Mouse (Mus musculus) hindbrain, embryonic 14.5 days (tissue): Measurements from ENCODE around the gene Zfp451. TPM values are rescaled to one million over a fixed set of nuclear protein-coding genes. Genes with fewer than 3 reads are reported as not detected.

Experiments
- ATAC-seq: fragments of 200-750 bp; cut with Nextera tagmentation; 2 replicates; pipeline ENCODE4 v1.8.0; 2017; ENCODE audit warnings: moderate number of reproducible peaks, mild to moderate bottlenecking, moderate TSS enrichment, moderate library complexity; ENCODE audit not compliant: low FRiP score
- DNase-seq: peaks from one replicate; pipeline ENCODE4 v3.0.0-alpha.2; 2015; ENCODE audit warnings: low spot score
- H3K27ac ChIP-seq: fragments of 300-500 bp; sonication (generic); 2 replicates; pipeline ENCODE4 v1.5.1; 2014; ENCODE audit warnings: mild to moderate bottlenecking, moderate library complexity
- H3K27me3 ChIP-seq: fragments of 300-500 bp; sonication (generic); 2 replicates; pipeline ENCODE4 v1.6.1; 2014; ENCODE audit warnings: mild to moderate bottlenecking, low read length, mixed read lengths; ENCODE audit not compliant: control insufficient read depth, insufficient read depth
- H3K36me3 ChIP-seq: fragments of 300-500 bp; sonication (generic); replicated peaks from 2 replicates; pipeline ENCODE4 v1.6.1; 2014; ENCODE audit not compliant: control insufficient read depth, insufficient read depth
- H3K4me1 ChIP-seq: fragments of 300-500 bp; sonication (generic); replicated peaks from 2 replicates; pipeline ENCODE4 v1.6.1; 2014; ENCODE audit warnings: antibody characterized with exemption, low read length, mixed read lengths; ENCODE audit not compliant: control insufficient read depth, insufficient read depth
- H3K4me2 ChIP-seq: fragments of 300-500 bp; sonication (generic); replicated peaks from 2 replicates; pipeline ENCODE4 v1.6.1; 2014; ENCODE audit warnings: mild to moderate bottlenecking, moderate library complexity
- H3K4me3 ChIP-seq: fragments of 300-500 bp; sonication (generic); replicated peaks from 2 replicates; pipeline ENCODE4 v1.5.1; 2014; ENCODE audit warnings: mild to moderate bottlenecking, low read length
- H3K9ac ChIP-seq: fragments of 300-500 bp; sonication (generic); 2 replicates; pipeline ENCODE4 v1.6.1; 2014
- H3K9me3 ChIP-seq: fragments of 300-500 bp; sonication (generic); 2 replicates; pipeline ENCODE4 v1.6.1; 2016; ENCODE audit warnings: low read length; ENCODE audit not compliant: control insufficient read depth
- WGBS: fragments of 180-500 bp; shearing (Covaris S2); extraction: QIAGEN DNeasy Blood & Tissue Kit; methylation state at CpG from one replicate; pipeline ENCODE4 v1.1.7; 2014; 5-methylcytosine and 5-hydroxymethylcytosine counted together
- polyA plus RNA-seq: library from polyadenylated mRNA; unstranded; fragments of >200 nt; fragmentation: Nextera tagmentation; extraction: Ambion mirVana; gene quantifications from 2 replicates; pipeline ENCODE4 v1.2.1, GENCODE M21; 2014

Gene Zfp451
- polyA plus RNA-seq, 1 experiment from 2014 or later: 58.5 TPM

- Histone ChIP-seq H3K4me2 (no peak overlapping the region), H3K27me3 (no peaks in the 10 kb centered on the region), H3K4me3 (no peak overlapping the region), H3K27ac (no peak overlapping the region), H3K4me1 (no peaks in the 10 kb centered on the region), H3K9ac (no peak overlapping the region), H3K9me3 (no peaks in the 10 kb centered on the region), H3K36me3 (peaks cover 7% of the 10 kb centered on the region)
- no peak for ATAC-seq
- 65% methylated on average over 3 of the region's 3 CpGs for WGBS
- DNase-seq: no peak
These were observed 25.9 kb downstream of the Zfp451 start for GRCm38 (mm10) chr1:33788493-33788892.

- Histone ChIP-seq H3K9me3 (no peaks in the 10 kb centered on the region), H3K36me3 (peaks cover 12% of the 10 kb centered on the region)
- WGBS: 86% methylated on average over 5 of the region's 5 CpGs
These were observed 26.3 kb downstream of the Zfp451 start for GRCm38 (mm10) chr1:33788072-33788471.

GRCm38 (mm10) chr1:33784561-33784960, 29.8 kb downstream of the Zfp451 start:
- Histone ChIP-seq H3K4me1 (no peaks in the 10 kb centered on the region), H3K9me3 (no peaks in the 10 kb centered on the region), H3K27ac (no peak overlapping the region), H3K36me3 (peaks cover 24% of the 10 kb centered on the region), H3K4me3 (no peak overlapping the region), H3K9ac (no peak overlapping the region), H3K27me3 (no peaks in the 10 kb centered on the region), H3K4me2 (no peak overlapping the region)
- ATAC-seq (no peak), DNase-seq (no peak)
- WGBS: 98% methylated on average over 5 of the region's 5 CpGs

More at GRCm38 (mm10) chr1:33788072-33788471, 26.3 kb downstream of the Zfp451 start:
- DNase-seq (no peak), ATAC-seq (no peak)
- Histone ChIP-seq H3K4me2 (no peak overlapping the region), H3K4me1 (no peaks in the 10 kb centered on the region), H3K4me3 (no peak overlapping the region), H3K27ac (no peak overlapping the region), H3K27me3 (no peaks in the 10 kb centered on the region), H3K9ac (no peak overlapping the region)

- Histone ChIP-seq H3K4me3 (no peak overlapping the region), H3K36me3 (peaks cover 58% of the 10 kb centered on the region), H3K4me2 (no peak overlapping the region), H3K4me1 (no peaks in the 10 kb centered on the region), H3K9me3 (no peaks in the 10 kb centered on the region), H3K9ac (no peak overlapping the region), H3K27ac (no peak overlapping the region), H3K27me3 (no peaks in the 10 kb centered on the region)
- 85% methylated on average over 14 of the region's 14 CpGs for WGBS
- DNase-seq (no peak), ATAC-seq (no peak)
These were observed 38.2 kb downstream of the Zfp451 start for GRCm38 (mm10) chr1:33776175-33776611.

GRCm38 (mm10) chr1:33772106-33772505, 42.3 kb downstream of the Zfp451 start:
- WGBS: 96% methylated on average over 9 of the region's 9 CpGs
- H3K27ac ChIP-seq: no peak overlapping the region
- DNase-seq (no peak), ATAC-seq (no peak)
- no peaks in the 10 kb centered on the region for H3K9me3 ChIP-seq
- H3K4me3 ChIP-seq: no peak overlapping the region
- no peaks in the 10 kb centered on the region for H3K27me3 ChIP-seq
- H3K9ac ChIP-seq: no peak overlapping the region
- H3K4me1 ChIP-seq: no peaks in the 10 kb centered on the region
- peaks cover 70% of the 10 kb centered on the region for H3K36me3 ChIP-seq
- H3K4me2 ChIP-seq: no peak overlapping the region

GRCm38 (mm10) chr1:33771621-33772020, 42.8 kb downstream of the Zfp451 start:
- WGBS: 90% methylated on average over 10 of the region's 10 CpGs
- no peak overlapping the region for H3K4me3 ChIP-seq
- no peak overlapping the region for H3K9ac ChIP-seq
- H3K27me3 ChIP-seq: no peaks in the 10 kb centered on the region
- H3K27ac ChIP-seq: no peak overlapping the region
- H3K4me2 ChIP-seq: no peak overlapping the region
- no peaks in the 10 kb centered on the region for H3K4me1 ChIP-seq
- DNase-seq (no peak), ATAC-seq (no peak)
- H3K9me3 ChIP-seq: no peaks in the 10 kb centered on the region
- peaks cover 70% of the 10 kb centered on the region for H3K36me3 ChIP-seq

- Histone ChIP-seq H3K27me3 (no peaks in the 10 kb centered on the region), H3K4me1 (no peaks in the 10 kb centered on the region), H3K4me2 (no peak overlapping the region), H3K4me3 (no peak overlapping the region), H3K9me3 (no peaks in the 10 kb centered on the region), H3K27ac (no peak overlapping the region), H3K9ac (no peak overlapping the region), H3K36me3 (peaks cover 77% of the 10 kb centered on the region)
- DNase-seq: no peak
- ATAC-seq: no peak
These were observed 45.6 kb downstream of the Zfp451 start for GRCm38 (mm10) chr1:33768827-33769226.

GRCm38 (mm10) chr1:33768091-33768787, 46.2 kb downstream of the Zfp451 start:
- Histone ChIP-seq H3K4me3 (no peak overlapping the region), H3K27ac (no peak overlapping the region), H3K9ac (no peak overlapping the region), H3K9me3 (no peaks in the 10 kb centered on the region), H3K27me3 (no peaks in the 10 kb centered on the region), H3K4me2 (no peak overlapping the region), H3K36me3 (peaks cover 76% of the 10 kb centered on the region), H3K4me1 (no peaks in the 10 kb centered on the region)
- WGBS: 68% methylated on average over 1 of the region's 1 CpGs
- DNase-seq (no peak), ATAC-seq (no peak)

GRCm38 (mm10) chr1:33766520-33767508, 47.6 kb downstream of the Zfp451 start:
- no peak for DNase-seq
- Histone ChIP-seq H3K4me1 (no peaks in the 10 kb centered on the region), H3K4me3 (no peak overlapping the region), H3K27me3 (no peaks in the 10 kb centered on the region), H3K9me3 (no peaks in the 10 kb centered on the region), H3K4me2 (no peak overlapping the region), H3K36me3 (peaks cover 67% of the 10 kb centered on the region), H3K9ac (no peak overlapping the region), H3K27ac (no peak overlapping the region)
- no peak for ATAC-seq
- 85% methylated on average over 16 of the region's 16 CpGs for whole genome bisulfite sequencing
